Mouse (Mus musculus): ENCODE results near the gene Zfp219. TPM values are rescaled to one million over a fixed set of nuclear protein-coding genes. Genes with fewer than 3 reads are reported as not detected.

Zfp219 gene
- polyA plus RNA-seq, 1 experiment: 64.5 TPM

DNA sequence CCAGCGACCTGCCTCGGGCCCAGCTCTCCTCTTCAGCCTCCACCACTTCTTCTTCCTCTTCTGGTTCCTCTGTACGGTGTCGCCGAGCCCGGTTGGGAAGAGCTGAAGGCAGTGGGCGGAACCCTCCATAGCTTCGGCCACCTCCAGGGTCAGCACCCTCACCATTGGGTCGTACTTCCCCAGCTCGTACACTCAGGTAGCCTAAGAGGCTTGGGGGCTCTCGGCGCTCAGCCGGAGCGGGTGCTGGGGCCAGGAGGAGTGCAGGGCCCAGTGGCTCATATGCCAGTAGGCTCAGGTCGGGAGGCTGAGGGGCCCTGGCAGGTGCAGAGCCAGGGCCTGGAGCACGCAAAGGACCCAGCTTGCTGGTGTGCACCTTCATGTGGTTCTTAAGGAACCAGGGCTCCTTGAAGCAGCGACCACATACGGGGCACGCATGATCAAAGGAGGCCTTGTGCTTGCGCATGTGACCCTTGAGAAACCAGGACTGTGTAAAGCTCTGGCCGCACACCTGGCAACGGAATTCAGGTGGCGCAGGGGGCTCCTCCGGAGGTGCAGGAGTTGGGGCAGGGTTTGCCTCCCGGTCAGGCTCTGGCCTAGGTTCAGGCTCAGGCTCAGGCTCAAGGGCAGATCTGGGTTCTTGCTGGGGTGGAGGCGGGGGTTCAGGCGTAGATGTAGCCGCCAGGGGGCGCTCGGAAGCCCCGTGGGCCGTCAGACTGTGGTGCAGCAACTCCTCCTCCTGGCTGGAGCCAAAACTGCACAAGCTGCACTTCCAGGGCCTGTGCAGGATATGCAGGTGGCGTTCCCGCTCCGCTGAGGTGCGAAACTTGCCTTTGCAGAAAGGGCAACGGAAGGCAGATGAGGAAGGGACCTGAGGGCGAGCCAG lies 12.0 kb downstream of the Zfp219 start:
- Histone ChIP-seq H3K4me1 (ENCODE audit: control insufficient read depth, insufficient read depth, low read length) (peaks cover 5% of the 10 kb centered on the region), H3K27me3 (ENCODE audit: control insufficient read depth, insufficient read depth, low read length, poor library complexity, severe bottlenecking) (no peaks in the 10 kb centered on the region), H3K9me3 (replicated peaks; ENCODE audit: control insufficient read depth, insufficient read depth, low read length, poor library complexity, severe bottlenecking) (no peaks in the 10 kb centered on the region), H3K4me3 (ENCODE audit: low read depth, low read length) (peak overlapping the region; percentile 41), H3K9ac (ENCODE audit: low read depth, poor library complexity, severe bottlenecking) (peak overlapping the region; percentile 22), H3K27ac (ENCODE audit: insufficient read depth, low read length) (peak overlapping the region; percentile 3; the same call in 1 of the 2 replicates), H3K36me3 (ENCODE audit: control insufficient read depth, insufficient read depth, low read length, poor library complexity, severe bottlenecking) (peaks cover 2% of the 10 kb centered on the region; the same call in 1 of the 2 replicates)
- peak; percentile 99 for TF ChIP-seq CTCF (IDR thresholded peaks at IDR 0.05; ENCODE audit: low read depth, low read length)
- no peak for TF ChIP-seq POLR2A (IDR thresholded peaks at IDR 0.05; ENCODE audit: insufficient read depth, low read length)
- peak; percentile 50; the same call in 1 of the 2 replicates for TF ChIP-seq EP300 (IDR thresholded peaks at IDR 0.05; ENCODE audit: insufficient read depth, low read depth, low read length)

- Histone ChIP-seq H3K9me3 (replicated peaks; ENCODE audit: control insufficient read depth, insufficient read depth, low read length, poor library complexity, severe bottlenecking) (no peaks in the 10 kb centered on the region), H3K4me1 (ENCODE audit: control insufficient read depth, insufficient read depth, low read length) (peaks cover 5% of the 10 kb centered on the region), H3K9ac (ENCODE audit: low read depth, poor library complexity, severe bottlenecking) (peak overlapping the region; percentile 42), H3K36me3 (ENCODE audit: control insufficient read depth, insufficient read depth, low read length, poor library complexity, severe bottlenecking) (peaks cover 2% of the 10 kb centered on the region; the same call in 1 of the 2 replicates), H3K4me3 (ENCODE audit: low read depth, low read length) (peak overlapping the region; percentile 37), H3K27me3 (ENCODE audit: control insufficient read depth, insufficient read depth, low read length, poor library complexity, severe bottlenecking) (no peaks in the 10 kb centered on the region), H3K27ac (ENCODE audit: insufficient read depth, low read length) (no peak overlapping the region)
- TF ChIP-seq POLR2A (IDR thresholded peaks at IDR 0.05; ENCODE audit: insufficient read depth, low read length) (no peak), CTCF (IDR thresholded peaks at IDR 0.05; ENCODE audit: low read depth, low read length) (no peak), EP300 (IDR thresholded peaks at IDR 0.05; ENCODE audit: insufficient read depth, low read depth, low read length) (no peak)
These were observed 13.8 kb downstream of the Zfp219 start for GRCm38 (mm10) chr14:52006771-52007170.

- H3K9me3 ChIP-seq (replicated peaks; ENCODE audit: control insufficient read depth, insufficient read depth, low read length, poor library complexity, severe bottlenecking): no peaks in the 10 kb centered on the region
- no peak overlapping the region for H3K4me3 ChIP-seq (ENCODE audit: low read depth, low read length)
- TF ChIP-seq CTCF (IDR thresholded peaks at IDR 0.05; ENCODE audit: low read depth, low read length): peak; percentile 70
- TF ChIP-seq POLR2A (IDR thresholded peaks at IDR 0.05; ENCODE audit: insufficient read depth, low read length): no peak
- no peak for TF ChIP-seq EP300 (IDR thresholded peaks at IDR 0.05; ENCODE audit: insufficient read depth, low read depth, low read length)
- peaks cover 2% of the 10 kb centered on the region; the same call in 1 of the 2 replicates for H3K36me3 ChIP-seq (ENCODE audit: control insufficient read depth, insufficient read depth, low read length, poor library complexity, severe bottlenecking)
- H3K9ac ChIP-seq (ENCODE audit: low read depth, poor library complexity, severe bottlenecking): peak overlapping the region; percentile 42
- H3K4me1 ChIP-seq (ENCODE audit: control insufficient read depth, insufficient read depth, low read length): peaks cover 5% of the 10 kb centered on the region
- H3K27ac ChIP-seq (ENCODE audit: insufficient read depth, low read length): no peak overlapping the region
- no peaks in the 10 kb centered on the region for H3K27me3 ChIP-seq (ENCODE audit: control insufficient read depth, insufficient read depth, low read length, poor library complexity, severe bottlenecking)
These were observed 14.3 kb downstream of the Zfp219 start for GRCm38 (mm10) chr14:52006241-52006640.

DNA sequence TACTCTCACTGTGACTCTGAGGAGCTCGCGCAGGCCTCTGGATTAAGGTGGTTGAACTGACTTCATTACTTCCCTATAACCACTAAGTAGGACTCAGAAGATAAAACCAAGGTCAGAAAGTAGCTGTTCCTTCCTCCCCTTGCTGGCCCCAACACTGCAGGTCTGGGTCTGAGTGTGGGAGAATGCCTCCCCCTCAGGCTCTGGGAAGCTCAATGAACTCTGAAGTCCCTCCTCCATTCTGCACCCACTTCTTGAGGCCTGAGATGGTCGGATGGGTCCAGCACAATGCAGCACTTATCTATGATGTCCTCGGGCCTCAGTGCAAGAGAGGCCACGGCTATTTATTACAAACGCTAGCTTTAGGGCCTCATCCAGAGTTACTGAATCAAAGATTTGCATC lies 14.9 kb downstream of the Zfp219 start:
- no peaks in the 10 kb centered on the region for H3K27me3 ChIP-seq (ENCODE audit: control insufficient read depth, insufficient read depth, low read length, poor library complexity, severe bottlenecking)
- H3K4me1 ChIP-seq (ENCODE audit: control insufficient read depth, insufficient read depth, low read length): peaks cover 5% of the 10 kb centered on the region
- H3K4me3 ChIP-seq (ENCODE audit: low read depth, low read length): no peak overlapping the region
- no peaks in the 10 kb centered on the region for H3K9me3 ChIP-seq (replicated peaks; ENCODE audit: control insufficient read depth, insufficient read depth, low read length, poor library complexity, severe bottlenecking)
- H3K36me3 ChIP-seq (ENCODE audit: control insufficient read depth, insufficient read depth, low read length, poor library complexity, severe bottlenecking): peaks cover 2% of the 10 kb centered on the region; the same call in 1 of the 2 replicates
- H3K9ac ChIP-seq (ENCODE audit: low read depth, poor library complexity, severe bottlenecking): no peak overlapping the region
- no peak overlapping the region for H3K27ac ChIP-seq (ENCODE audit: insufficient read depth, low read length)
- TF ChIP-seq EP300 (IDR thresholded peaks at IDR 0.05; ENCODE audit: insufficient read depth, low read depth, low read length) (no peak), CTCF (IDR thresholded peaks at IDR 0.05; ENCODE audit: low read depth, low read length) (no peak), POLR2A (IDR thresholded peaks at IDR 0.05; ENCODE audit: insufficient read depth, low read length) (no peak)

- Histone ChIP-seq H3K9me3 (replicated peaks; ENCODE audit: control insufficient read depth, insufficient read depth, low read length, poor library complexity, severe bottlenecking) (no peaks in the 10 kb centered on the region), H3K4me1 (ENCODE audit: control insufficient read depth, insufficient read depth, low read length) (peaks cover 5% of the 10 kb centered on the region), H3K4me3 (ENCODE audit: low read depth, low read length) (no peak overlapping the region), H3K9ac (ENCODE audit: low read depth, poor library complexity, severe bottlenecking) (no peak overlapping the region), H3K27ac (ENCODE audit: insufficient read depth, low read length) (no peak overlapping the region), H3K27me3 (ENCODE audit: control insufficient read depth, insufficient read depth, low read length, poor library complexity, severe bottlenecking) (no peaks in the 10 kb centered on the region), H3K36me3 (ENCODE audit: control insufficient read depth, insufficient read depth, low read length, poor library complexity, severe bottlenecking) (peaks cover 2% of the 10 kb centered on the region; the same call in 1 of the 2 replicates)
- TF ChIP-seq CTCF (IDR thresholded peaks at IDR 0.05; ENCODE audit: low read depth, low read length): no peak
- no peak for TF ChIP-seq POLR2A (IDR thresholded peaks at IDR 0.05; ENCODE audit: insufficient read depth, low read length)
- no peak for TF ChIP-seq EP300 (IDR thresholded peaks at IDR 0.05; ENCODE audit: insufficient read depth, low read depth, low read length)
These were observed 15.4 kb downstream of the Zfp219 start for GRCm38 (mm10) chr14:52005141-52005540.

Data from ES-Bruce4 (cell line).